Mouse (Mus musculus): ENCODE measurements around the gene Mylpf. TPM values are rescaled to one million over a fixed set of nuclear protein-coding genes. Genes with fewer than 3 reads are reported as not detected.
"Not testable (repeated sequence)": the region's sequence is repeated elsewhere in the genome, so short reads cannot be mapped to it uniquely, and the experiment has no call there.

Mylpf gene
- polyA plus RNA-seq, 1 experiment = 39.4 TPM

DNA sequence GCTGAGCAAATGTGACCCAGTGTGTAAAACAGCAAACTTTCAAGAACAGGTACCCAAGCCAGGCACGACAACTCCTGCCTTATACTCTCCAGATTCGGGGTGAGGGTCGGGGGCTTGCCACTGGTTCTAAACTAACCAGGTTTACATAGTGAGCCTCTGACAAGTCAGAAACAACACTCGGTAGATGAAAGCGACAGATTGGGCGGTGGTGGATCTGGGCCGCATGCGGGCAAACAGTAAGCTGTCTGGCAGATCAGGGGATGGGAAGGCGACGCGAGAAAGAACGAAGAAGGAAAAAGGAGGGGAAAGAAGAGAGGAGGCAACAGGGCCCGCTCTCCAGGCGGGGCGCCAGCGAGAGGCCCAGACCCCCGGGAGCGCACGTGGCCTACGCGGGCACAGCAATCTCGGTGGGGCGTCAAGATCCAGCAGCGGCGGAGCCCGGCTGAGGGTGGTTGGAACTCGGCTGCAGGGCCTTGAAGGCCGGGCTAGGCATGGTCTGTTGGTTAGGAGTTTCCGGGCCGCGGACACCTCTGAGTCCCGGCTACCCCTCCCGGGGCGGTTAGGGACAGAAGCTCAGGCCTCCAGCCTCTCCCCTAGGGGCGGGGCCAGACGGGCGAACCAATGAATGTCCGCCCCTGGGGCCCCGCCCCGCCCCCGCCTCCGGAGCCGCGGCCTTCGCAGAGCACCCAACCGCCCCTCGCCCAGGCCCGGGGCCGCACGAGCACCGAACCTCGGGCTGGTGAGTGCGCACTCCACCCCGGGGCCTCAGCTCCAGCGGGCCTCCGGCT lies 35.4 kb downstream of the Mylpf start, which contains the start of gene Zfp771:
Zfp771 (plus strand) TSS at position 405 of the 788 bp plus-strand sequence.
- H3ac ChIP-seq (ENCODE audit: control insufficient read depth, insufficient read length, low read depth) = peak within 1 kb of the TSS; percentile 88
- H3K36me3 ChIP-seq (ENCODE audit: control insufficient read depth, insufficient read depth) = peaks cover 6% of the 10 kb centered on the region
- H3K79me2 ChIP-seq (ENCODE audit: control insufficient read depth, insufficient read depth) = peaks cover 19% of the 10 kb centered on the region
- no peaks in the 10 kb centered on the region for H3K27me3 ChIP-seq (ENCODE audit: control insufficient read depth, insufficient read depth, insufficient read length)
- TF ChIP-seq FOSL1 (IDR thresholded peaks at IDR 0.05; ENCODE audit: insufficient read depth, low read length, poor library complexity, severe bottlenecking) (no peak), MAX (IDR thresholded peaks at IDR 0.05) (peak; percentile 86)
- peak within 1 kb of the TSS; percentile 52 for H3K4me3 ChIP-seq (ENCODE audit: insufficient read depth, poor library complexity, severe bottlenecking)
- peaks cover 16% of the 10 kb centered on the region for H3K79me3 ChIP-seq (ENCODE audit: low read depth)

DNA sequence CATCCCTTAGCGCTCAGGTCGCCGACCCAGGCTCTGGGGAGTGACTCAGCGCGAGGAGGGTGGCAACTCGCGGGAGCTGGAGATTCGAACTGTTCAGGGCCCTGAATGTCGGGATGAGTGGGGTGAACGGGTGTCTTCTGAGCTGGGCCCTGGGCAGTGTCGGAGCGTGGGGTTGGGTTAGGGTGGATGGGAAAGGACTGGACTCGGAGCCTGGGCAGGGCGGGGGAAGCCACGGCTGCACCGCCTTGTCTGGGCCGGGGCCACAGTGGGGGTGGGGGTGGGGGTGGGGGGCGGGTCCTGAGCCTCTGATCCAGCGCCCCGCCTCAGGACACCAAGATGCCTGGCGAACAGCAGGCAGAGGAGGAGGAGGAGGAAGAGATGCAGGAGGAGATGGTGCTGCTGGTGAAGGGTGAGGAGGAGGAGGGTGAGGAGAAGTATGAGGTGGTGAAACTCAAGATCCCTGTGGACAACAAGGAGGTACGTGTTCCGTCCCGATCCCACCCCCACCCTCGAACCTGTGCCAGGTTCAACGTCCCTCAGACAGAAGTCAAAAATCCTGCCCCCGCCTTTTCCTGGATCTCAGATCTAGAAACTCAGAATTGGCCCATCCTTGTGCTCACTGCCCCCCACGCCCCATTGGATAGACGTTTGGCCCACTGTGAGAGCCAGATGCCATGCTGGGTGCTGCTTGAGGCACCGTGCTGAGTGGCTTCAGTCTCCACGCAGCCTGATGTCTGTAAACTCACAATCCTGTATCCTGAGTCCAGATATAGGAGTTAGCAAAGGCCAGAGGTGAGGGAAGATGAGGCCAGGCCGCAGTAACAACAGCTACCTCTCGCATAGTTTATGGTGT lies 36.2 kb downstream of the Mylpf start:
- Histone ChIP-seq H3K27me3 (ENCODE audit: control insufficient read depth, insufficient read depth, insufficient read length) (no peaks in the 10 kb centered on the region), H3K4me3 (ENCODE audit: insufficient read depth, poor library complexity, severe bottlenecking) (peak overlapping the region; percentile 52), H3K36me3 (ENCODE audit: control insufficient read depth, insufficient read depth) (peaks cover 6% of the 10 kb centered on the region), H3ac (ENCODE audit: control insufficient read depth, insufficient read length, low read depth) (peak overlapping the region; percentile 88), H3K79me3 (ENCODE audit: low read depth) (peaks cover 16% of the 10 kb centered on the region), H3K79me2 (ENCODE audit: control insufficient read depth, insufficient read depth) (peaks cover 19% of the 10 kb centered on the region)
- TF ChIP-seq MYOG (IDR thresholded peaks at IDR 0.05; ENCODE audit: control insufficient read depth, extremely low read depth, insufficient read length) = no peak
- TF ChIP-seq CEBPB (IDR thresholded peaks at IDR 0.05; ENCODE audit: low read depth) = no peak
- no peak for TF ChIP-seq CTCF (IDR thresholded peaks at IDR 0.05; ENCODE audit: control insufficient read depth, insufficient read depth, insufficient read length)
- no peak for TF ChIP-seq MAX (IDR thresholded peaks at IDR 0.05)
- no peak for TF ChIP-seq MYOD1 (IDR thresholded peaks at IDR 0.05; ENCODE audit: control insufficient read depth, insufficient read length, low read depth)
- no peak for TF ChIP-seq USF1 (IDR thresholded peaks at IDR 0.05; ENCODE audit: low read depth)
- no peak for TF ChIP-seq FOSL1 (IDR thresholded peaks at IDR 0.05; ENCODE audit: insufficient read depth, low read length, poor library complexity, severe bottlenecking)

DNA sequence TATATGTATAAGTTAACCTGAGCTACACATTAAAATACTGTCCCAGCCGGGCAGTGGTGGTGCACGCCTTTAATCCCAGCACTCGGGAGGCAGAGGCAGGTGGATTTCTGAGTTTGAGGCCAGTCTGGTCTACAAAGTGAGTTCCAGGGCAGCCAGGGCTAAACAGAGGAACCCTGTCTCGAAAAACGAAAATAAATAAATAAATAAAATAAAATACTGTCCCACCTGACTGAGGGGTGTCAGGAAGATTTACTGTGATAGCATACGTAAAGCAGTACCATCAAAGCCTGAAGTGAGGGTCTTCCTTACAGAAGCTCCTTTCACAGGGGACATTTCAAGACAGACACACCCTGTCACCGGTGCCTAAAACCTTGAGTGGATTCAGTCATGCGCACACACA lies 41.8 kb downstream of the Mylpf start:
- not testable (repeated sequence) for H3K4me3 ChIP-seq (ENCODE audit: insufficient read depth, poor library complexity, severe bottlenecking); H3K27me3 ChIP-seq (ENCODE audit: control insufficient read depth, insufficient read depth, insufficient read length); H3K36me3 ChIP-seq (ENCODE audit: control insufficient read depth, insufficient read depth)

DNA sequence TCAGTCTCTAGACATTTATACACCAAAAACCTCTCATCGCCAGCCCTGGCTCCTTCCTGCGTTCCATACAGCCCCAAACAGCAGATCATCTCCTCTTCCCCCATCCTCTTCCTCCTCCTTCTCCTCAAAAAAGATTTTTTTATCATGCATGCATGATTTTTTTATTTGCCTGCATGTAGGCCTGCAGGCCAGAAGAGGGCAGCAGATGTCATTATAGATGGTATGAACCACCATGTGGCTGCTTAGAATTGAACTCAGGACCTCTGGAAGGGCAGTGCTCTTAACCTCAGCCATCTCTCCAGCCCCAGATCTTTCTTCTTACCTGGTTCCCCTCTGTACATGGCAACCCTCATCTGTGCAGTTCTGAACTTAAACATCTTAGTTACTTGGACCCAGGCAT lies 43.7 kb downstream of the Mylpf start:
- Histone ChIP-seq H3K36me3 (ENCODE audit: control insufficient read depth, insufficient read depth) (peaks cover 13% of the 10 kb centered on the region), H3ac (ENCODE audit: control insufficient read depth, insufficient read length, low read depth) (no peak overlapping the region), H3K27me3 (ENCODE audit: control insufficient read depth, insufficient read depth, insufficient read length) (no peaks in the 10 kb centered on the region), H3K79me2 (ENCODE audit: control insufficient read depth, insufficient read depth) (no peaks in the 10 kb centered on the region), H3K79me3 (ENCODE audit: low read depth) (no peaks in the 10 kb centered on the region), H3K4me3 (ENCODE audit: insufficient read depth, poor library complexity, severe bottlenecking) (no peak overlapping the region)
- TF ChIP-seq USF1 (IDR thresholded peaks at IDR 0.05; ENCODE audit: low read depth) = no peak
- no peak for TF ChIP-seq CTCF (IDR thresholded peaks at IDR 0.05; ENCODE audit: control insufficient read depth, insufficient read depth, insufficient read length)
- no peak for TF ChIP-seq MYOD1 (IDR thresholded peaks at IDR 0.05; ENCODE audit: control insufficient read depth, insufficient read length, low read depth)
- TF ChIP-seq FOSL1 (IDR thresholded peaks at IDR 0.05; ENCODE audit: insufficient read depth, low read length, poor library complexity, severe bottlenecking) = no peak
- no peak for TF ChIP-seq MYOG (IDR thresholded peaks at IDR 0.05; ENCODE audit: control insufficient read depth, extremely low read depth, insufficient read length)
- TF ChIP-seq MAX (IDR thresholded peaks at IDR 0.05) = no peak
- no peak for TF ChIP-seq CEBPB (IDR thresholded peaks at IDR 0.05; ENCODE audit: low read depth)

More for the DNA sequence above, 41.8 kb downstream of the Mylpf start:
- H3K79me3 ChIP-seq (ENCODE audit: low read depth); H3ac ChIP-seq (ENCODE audit: control insufficient read depth, insufficient read length, low read depth): not testable (repeated sequence)
- H3K79me2 ChIP-seq (ENCODE audit: control insufficient read depth, insufficient read depth) = peaks cover 12% of the 10 kb centered on the region

DNA sequence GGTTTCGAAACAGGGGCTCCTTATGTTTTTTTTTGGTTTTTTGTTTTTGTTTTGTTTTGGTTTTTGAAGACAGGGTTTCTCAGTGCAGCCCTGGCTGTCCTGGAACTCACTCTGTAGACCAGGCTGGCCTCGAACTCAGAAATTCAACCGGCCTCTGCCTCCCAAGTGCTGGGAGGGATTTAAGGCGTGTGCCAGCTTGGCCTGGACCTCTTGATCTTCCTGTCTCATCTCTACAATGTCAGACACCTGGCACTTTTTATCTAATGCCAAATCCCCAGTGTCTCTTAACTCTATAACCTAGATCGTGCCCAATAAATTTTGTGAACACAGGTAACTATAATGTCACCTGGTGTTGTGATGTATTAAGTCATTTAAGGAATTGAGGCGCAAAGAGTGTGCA lies 44.7 kb downstream of the Mylpf start:
- no peak overlapping the region for H3ac ChIP-seq (ENCODE audit: control insufficient read depth, insufficient read length, low read depth)
- no peak overlapping the region for H3K4me3 ChIP-seq (ENCODE audit: insufficient read depth, poor library complexity, severe bottlenecking)
- no peaks in the 10 kb centered on the region for H3K79me3 ChIP-seq (ENCODE audit: low read depth)
- no peaks in the 10 kb centered on the region for H3K79me2 ChIP-seq (ENCODE audit: control insufficient read depth, insufficient read depth)
- peaks cover 13% of the 10 kb centered on the region for H3K36me3 ChIP-seq (ENCODE audit: control insufficient read depth, insufficient read depth)
- no peaks in the 10 kb centered on the region for H3K27me3 ChIP-seq (ENCODE audit: control insufficient read depth, insufficient read depth, insufficient read length)
- TF ChIP-seq MAX (IDR thresholded peaks at IDR 0.05) (no peak), USF1 (IDR thresholded peaks at IDR 0.05; ENCODE audit: low read depth) (no peak), FOSL1 (IDR thresholded peaks at IDR 0.05; ENCODE audit: insufficient read depth, low read length, poor library complexity, severe bottlenecking) (no peak), MYOG (IDR thresholded peaks at IDR 0.05; ENCODE audit: control insufficient read depth, extremely low read depth, insufficient read length) (no peak), CTCF (IDR thresholded peaks at IDR 0.05; ENCODE audit: control insufficient read depth, insufficient read depth, insufficient read length) (no peak), MYOD1 (IDR thresholded peaks at IDR 0.05; ENCODE audit: control insufficient read depth, insufficient read length, low read depth) (no peak), CEBPB (IDR thresholded peaks at IDR 0.05; ENCODE audit: low read depth) (no peak)

Measured in C2C12 (cell line).